Mouse (Mus musculus): Measurements from ENCODE around the gene Asnsd1. TPM values are rescaled to one million over a fixed set of nuclear protein-coding genes. Genes with fewer than 3 reads are reported as not detected.
"Not testable (repeated sequence)": the region's sequence is repeated elsewhere in the genome, so short reads cannot be mapped to it uniquely, and the experiment has no call there.

Asnsd1 gene
- 114 and 138 TPM in 2 replicates for polyA plus RNA-seq (2014; fragmentation: Nextera tagmentation; extraction: Ambion mirVana)

DNA sequence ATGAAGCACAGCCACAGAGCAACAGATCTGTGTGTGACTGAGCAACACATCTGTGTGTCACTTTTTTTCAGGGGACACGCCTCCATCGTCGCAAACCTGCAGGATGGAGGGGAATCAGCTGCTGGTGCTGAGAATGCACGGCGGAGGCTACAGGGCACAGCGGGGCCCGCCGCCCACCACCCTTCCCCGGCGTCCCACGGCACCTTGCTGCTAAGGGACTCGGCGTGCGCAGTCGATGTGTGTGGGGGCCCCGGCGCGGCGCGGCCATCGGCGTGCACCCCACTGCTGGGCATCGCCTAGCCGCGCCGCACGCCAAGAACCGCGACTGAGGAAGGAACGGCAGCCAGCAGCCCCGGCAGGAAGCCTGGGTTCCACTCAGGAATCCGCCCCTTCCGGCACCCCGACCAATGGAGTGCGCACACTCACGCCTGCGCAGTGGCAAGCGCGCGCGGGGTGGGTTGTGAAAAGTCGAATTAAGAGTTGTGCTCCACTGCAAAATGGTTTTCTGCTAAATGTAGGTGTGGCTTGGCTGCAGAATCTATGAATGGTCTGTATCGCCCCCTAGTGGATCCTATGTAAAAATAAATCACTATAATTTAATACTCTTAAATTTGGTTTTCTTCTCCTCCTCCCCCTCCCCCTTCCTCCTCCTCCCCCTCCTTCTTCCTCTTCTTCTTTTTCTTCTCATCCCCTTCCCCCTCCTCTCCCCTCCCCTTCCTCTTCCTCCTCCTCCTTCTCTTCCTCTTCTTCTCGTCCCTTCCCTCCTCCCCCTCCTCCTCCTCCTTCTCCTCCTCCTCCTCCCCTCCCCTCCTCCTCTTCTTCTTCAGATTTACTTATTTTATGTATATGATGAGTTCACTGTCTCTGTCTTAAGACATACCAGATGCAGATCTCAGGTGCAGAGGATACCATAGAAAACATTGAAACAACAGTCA, at the start of gene Asnsd1, which contains the start of the genes Asdurf and Gm28551:
Asnsd1 (minus strand) TSS at position 426 of the 935 bp plus-strand sequence.
Asdurf (minus strand) TSS at position 293 of the 935 bp plus-strand sequence.
Gm28551 (minus strand) TSS at position 341 of the 935 bp plus-strand sequence.
- Histone ChIP-seq H3K9ac (replicated peaks; ENCODE audit: low read length) (peak within 1 kb of the TSS; percentile 95), H3K4me3 (ENCODE audit: low read depth, low read length) (peak within 1 kb of the TSS; percentile 85), H3K27ac (replicated peaks; ENCODE audit: low read depth, low read length) (0 out of 2 replicates have a peak within 1 kb of the TSS, but pooled peaks have one; percentile 65), H3K27me3 (ENCODE audit: control insufficient read depth, insufficient read depth, low read length) (no peaks in the 10 kb centered on the region), H3K36me3 (replicated peaks; ENCODE audit: control insufficient read depth, insufficient read depth, low read depth, low read length) (no peaks in the 10 kb centered on the region; the same call in 1 of the 2 replicates), H3K4me2 (ENCODE audit: low read depth, low read length) (peak within 1 kb of the TSS; percentile 39), H3K4me1 (ENCODE audit: control insufficient read depth, insufficient read depth, low read length) (no peaks in the 10 kb centered on the region), H3K9me3 (replicated peaks; ENCODE audit: control insufficient read depth, low read length) (no peaks in the 10 kb centered on the region)
- peak; percentile 97 for DNase-seq (ENCODE audit: low spot score)
- under 1% methylated on average over 43 of the region's 44 CpGs for WGBS
- peak; percentile 99 for ATAC-seq (replicated peaks; ENCODE audit: insufficient number of reproducible peaks, low FRiP score, low TSS enrichment, low read depth)

DNA sequence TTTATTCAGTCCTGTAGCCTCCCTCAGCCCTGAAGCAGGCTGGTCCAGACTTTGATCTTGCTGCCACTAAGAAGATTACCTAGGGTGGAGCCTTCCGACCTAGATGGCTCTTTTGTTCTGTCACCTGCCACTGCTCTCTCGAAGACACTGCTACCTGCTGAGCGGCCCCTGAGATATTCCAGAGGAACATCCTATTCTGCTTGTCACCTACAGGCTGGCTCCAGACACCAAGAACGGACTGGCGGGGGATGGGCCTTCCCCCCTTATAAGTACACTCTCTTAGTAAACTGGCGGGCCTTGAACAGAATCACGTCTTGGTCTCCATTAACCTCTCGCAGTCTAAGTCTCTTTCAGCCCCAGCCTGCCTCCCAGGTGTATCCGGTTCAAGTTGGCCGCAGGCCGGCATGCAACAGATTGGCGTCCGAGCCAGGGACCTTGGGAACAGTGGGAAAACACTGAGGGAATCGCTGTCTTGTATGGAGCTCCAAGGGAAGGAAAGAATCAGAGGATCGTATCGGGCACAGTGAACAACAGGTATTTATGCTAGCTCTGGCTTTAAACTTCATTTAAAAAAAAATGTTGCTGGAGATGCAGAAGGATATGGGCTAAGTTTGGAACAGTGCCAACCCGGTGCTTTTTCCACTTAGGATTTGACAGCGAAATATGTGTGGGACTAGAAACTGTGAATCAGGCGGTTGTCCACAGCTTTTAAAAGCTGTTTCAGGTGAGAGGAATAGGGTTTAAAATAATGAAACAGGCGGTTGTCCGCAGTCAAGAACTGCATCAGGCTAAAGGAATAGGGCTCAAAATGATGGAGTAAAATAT, 41.6 kb upstream of the Asnsd1 start:
- DNase-seq (ENCODE audit: low spot score), result peak; percentile 30
- ATAC-seq (replicated peaks; ENCODE audit: insufficient number of reproducible peaks, low FRiP score, low TSS enrichment, low read depth); H3K4me2 ChIP-seq (ENCODE audit: low read depth, low read length); H3K4me1 ChIP-seq (ENCODE audit: control insufficient read depth, insufficient read depth, low read length); H3K9ac ChIP-seq (replicated peaks; ENCODE audit: low read length); H3K9me3 ChIP-seq (replicated peaks; ENCODE audit: control insufficient read depth, low read length); H3K27ac ChIP-seq (replicated peaks; ENCODE audit: low read depth, low read length); H3K4me3 ChIP-seq (ENCODE audit: low read depth, low read length); H3K36me3 ChIP-seq (replicated peaks; ENCODE audit: control insufficient read depth, insufficient read depth, low read depth, low read length); H3K27me3 ChIP-seq (ENCODE audit: control insufficient read depth, insufficient read depth, low read length): not testable (repeated sequence)
- WGBS, result 29% methylated on average over 21 of the region's 21 CpGs

DNA sequence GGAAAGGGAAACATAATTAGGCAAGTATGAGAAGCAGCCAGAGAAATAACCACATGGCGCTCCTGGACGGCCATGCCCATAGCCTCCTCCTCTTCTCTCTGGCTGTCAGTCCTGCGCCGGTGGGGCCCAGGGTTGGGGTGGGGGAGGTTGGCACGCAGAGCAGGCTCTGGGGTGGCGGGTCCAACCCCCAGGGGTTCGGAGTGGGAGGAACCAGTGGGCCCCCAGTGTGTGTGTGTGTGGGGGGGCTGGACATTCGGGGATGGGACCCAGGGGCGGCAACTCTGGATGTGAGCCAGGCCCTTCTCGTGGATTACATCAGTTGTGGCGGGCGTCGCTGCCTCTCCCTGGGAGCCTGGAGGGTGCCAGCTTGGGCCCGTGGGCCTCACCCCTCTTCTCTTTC, 36.2 kb upstream of the Asnsd1 start:
- H3K9me3 ChIP-seq (replicated peaks; ENCODE audit: control insufficient read depth, low read length), result no peaks in the 10 kb centered on the region
- DNase-seq (ENCODE audit: low spot score) (no peak), ATAC-seq (replicated peaks; ENCODE audit: insufficient number of reproducible peaks, low FRiP score, low TSS enrichment, low read depth) (peak; percentile 44; the same call in 1 of the 2 replicates)
- H3K27me3 ChIP-seq (ENCODE audit: control insufficient read depth, insufficient read depth, low read length), result no peaks in the 10 kb centered on the region
- H3K4me2 ChIP-seq (ENCODE audit: low read depth, low read length), result no peak overlapping the region
- H3K9ac ChIP-seq (replicated peaks; ENCODE audit: low read length), result no peak overlapping the region
- no peak overlapping the region for H3K4me3 ChIP-seq (ENCODE audit: low read depth, low read length)
- no peak overlapping the region for H3K27ac ChIP-seq (replicated peaks; ENCODE audit: low read depth, low read length)
- 90% methylated on average over 9 of the region's 14 CpGs for WGBS
- no peaks in the 10 kb centered on the region for H3K4me1 ChIP-seq (ENCODE audit: control insufficient read depth, insufficient read depth, low read length)
- no peaks in the 10 kb centered on the region for H3K36me3 ChIP-seq (replicated peaks; ENCODE audit: control insufficient read depth, insufficient read depth, low read depth, low read length)

DNA sequence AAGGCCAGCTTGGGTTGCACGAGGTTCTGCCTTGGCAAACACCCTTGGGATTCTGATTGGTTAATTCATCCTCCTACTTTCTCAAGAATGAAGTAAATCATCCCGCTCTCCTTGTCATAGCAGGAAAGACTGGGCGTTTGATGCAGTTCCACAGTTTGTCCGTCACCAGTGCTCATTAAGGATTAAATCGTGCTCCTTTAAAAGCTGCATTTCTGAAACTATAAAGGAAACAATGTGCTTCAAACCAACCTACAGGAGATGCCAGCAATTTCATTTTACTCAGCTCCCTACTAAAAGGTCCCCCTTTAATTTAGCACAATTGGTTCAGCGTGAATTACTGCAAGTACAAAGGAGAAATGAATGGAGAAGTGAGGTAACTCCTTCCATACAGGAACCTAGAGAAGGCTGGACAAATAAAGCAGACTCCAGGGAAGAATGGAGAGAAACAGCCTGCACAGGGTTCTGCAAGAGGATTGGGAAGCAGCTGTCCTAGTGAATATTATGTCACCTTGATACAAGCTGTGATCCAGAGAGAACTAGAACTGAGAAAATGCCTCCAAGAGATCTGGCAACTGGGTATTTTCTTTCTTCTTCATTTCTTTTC, 31.6 kb upstream of the Asnsd1 start:
- Histone ChIP-seq H3K9ac (replicated peaks; ENCODE audit: low read length) (no peak overlapping the region), H3K36me3 (replicated peaks; ENCODE audit: control insufficient read depth, insufficient read depth, low read depth, low read length) (no peaks in the 10 kb centered on the region), H3K9me3 (replicated peaks; ENCODE audit: control insufficient read depth, low read length) (no peaks in the 10 kb centered on the region), H3K4me1 (ENCODE audit: control insufficient read depth, insufficient read depth, low read length) (no peaks in the 10 kb centered on the region), H3K4me2 (ENCODE audit: low read depth, low read length) (no peak overlapping the region), H3K27me3 (ENCODE audit: control insufficient read depth, insufficient read depth, low read length) (no peaks in the 10 kb centered on the region), H3K27ac (replicated peaks; ENCODE audit: low read depth, low read length) (no peak overlapping the region), H3K4me3 (ENCODE audit: low read depth, low read length) (no peak overlapping the region)
- DNase-seq (ENCODE audit: low spot score) (no peak), ATAC-seq (replicated peaks; ENCODE audit: insufficient number of reproducible peaks, low FRiP score, low TSS enrichment, low read depth) (no peak)
- WGBS, result 77% methylated on average over 6 of the region's 6 CpGs

DNA sequence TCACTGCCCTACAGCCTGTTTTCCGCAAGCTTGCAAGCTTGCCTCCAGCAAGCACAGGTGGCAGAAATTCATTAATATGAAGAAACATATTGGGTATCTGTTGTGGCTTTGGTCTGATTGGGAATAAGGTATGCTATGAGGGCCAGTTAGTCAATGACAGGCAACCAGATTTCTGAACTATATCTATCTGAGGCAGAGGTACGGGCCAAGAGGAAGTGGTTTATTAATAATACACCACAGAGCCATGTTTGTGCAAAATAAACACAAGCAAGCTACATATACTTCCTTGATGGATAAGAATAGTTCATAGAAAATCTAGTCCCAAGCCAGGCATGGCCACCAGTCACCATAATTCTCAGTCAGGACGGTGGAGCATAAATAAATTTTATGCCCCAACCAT, 25.2 kb upstream of the Asnsd1 start:
- Histone ChIP-seq H3K9me3 (replicated peaks; ENCODE audit: control insufficient read depth, low read length) (no peaks in the 10 kb centered on the region), H3K36me3 (replicated peaks; ENCODE audit: control insufficient read depth, insufficient read depth, low read depth, low read length) (no peaks in the 10 kb centered on the region), H3K27me3 (ENCODE audit: control insufficient read depth, insufficient read depth, low read length) (no peaks in the 10 kb centered on the region), H3K4me3 (ENCODE audit: low read depth, low read length) (no peak overlapping the region), H3K9ac (replicated peaks; ENCODE audit: low read length) (no peak overlapping the region), H3K4me1 (ENCODE audit: control insufficient read depth, insufficient read depth, low read length) (no peaks in the 10 kb centered on the region), H3K4me2 (ENCODE audit: low read depth, low read length) (no peak overlapping the region), H3K27ac (replicated peaks; ENCODE audit: low read depth, low read length) (no peak overlapping the region)
- WGBS, result 80% methylated on average over 3 of the region's 3 CpGs
- ATAC-seq (replicated peaks; ENCODE audit: insufficient number of reproducible peaks, low FRiP score, low TSS enrichment, low read depth), result no peak
- no peak for DNase-seq (ENCODE audit: low spot score)

DNA sequence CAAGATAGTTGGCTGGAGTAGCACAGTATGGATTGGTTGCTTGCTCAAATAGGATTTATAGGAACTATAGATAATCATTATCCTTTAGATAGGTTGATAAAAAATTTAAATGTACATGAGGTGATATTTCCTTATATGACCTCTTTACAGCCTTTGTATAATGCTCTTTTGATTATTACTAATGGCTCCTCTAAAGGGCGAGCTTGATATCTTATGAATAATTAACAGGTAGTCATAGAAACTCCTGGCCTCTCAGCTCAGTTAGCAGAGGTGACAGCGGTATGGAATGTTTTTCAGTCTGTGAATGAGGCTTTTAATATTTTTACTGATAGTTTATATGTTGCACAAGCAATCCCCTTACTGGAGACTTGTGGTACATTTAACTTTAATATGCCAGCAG, 23.4 kb upstream of the Asnsd1 start:
- H3K4me2 ChIP-seq (ENCODE audit: low read depth, low read length); H3K27me3 ChIP-seq (ENCODE audit: control insufficient read depth, insufficient read depth, low read length): not testable (repeated sequence)

DNA sequence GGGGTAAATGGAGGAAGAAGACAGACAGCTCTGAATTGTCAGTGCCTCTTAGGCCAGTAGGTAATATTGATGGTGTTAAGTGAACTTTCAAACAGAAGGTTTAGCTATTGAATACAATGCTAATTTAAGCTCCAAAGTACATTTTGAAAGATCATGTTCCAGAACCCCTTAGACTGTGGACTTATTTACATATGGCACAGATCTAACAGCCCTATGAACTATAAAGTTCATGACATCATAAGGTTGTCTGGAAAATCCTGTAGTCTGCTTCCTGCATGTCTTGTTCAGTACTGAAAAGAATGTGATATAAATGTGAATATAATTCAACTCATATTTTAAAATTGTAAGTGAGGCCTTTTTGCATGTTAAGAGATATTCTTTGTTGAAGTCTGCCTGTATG, 6.4 kb upstream of the Asnsd1 start:
- Histone ChIP-seq H3K27ac (replicated peaks; ENCODE audit: low read depth, low read length) (no peak overlapping the region), H3K4me1 (ENCODE audit: control insufficient read depth, insufficient read depth, low read length) (no peaks in the 10 kb centered on the region), H3K9me3 (replicated peaks; ENCODE audit: control insufficient read depth, low read length) (no peaks in the 10 kb centered on the region), H3K27me3 (ENCODE audit: control insufficient read depth, insufficient read depth, low read length) (no peaks in the 10 kb centered on the region), H3K4me2 (ENCODE audit: low read depth, low read length) (no peak overlapping the region), H3K36me3 (replicated peaks; ENCODE audit: control insufficient read depth, insufficient read depth, low read depth, low read length) (no peaks in the 10 kb centered on the region), H3K9ac (replicated peaks; ENCODE audit: low read length) (no peak overlapping the region), H3K4me3 (ENCODE audit: low read depth, low read length) (no peak overlapping the region)
- DNase-seq (ENCODE audit: low spot score) (no peak), ATAC-seq (replicated peaks; ENCODE audit: insufficient number of reproducible peaks, low FRiP score, low TSS enrichment, low read depth) (no peak)

More for the DNA sequence above, 23.4 kb upstream of the Asnsd1 start:
- H3K27ac ChIP-seq (replicated peaks; ENCODE audit: low read depth, low read length); H3K4me3 ChIP-seq (ENCODE audit: low read depth, low read length); H3K9ac ChIP-seq (replicated peaks; ENCODE audit: low read length); H3K36me3 ChIP-seq (replicated peaks; ENCODE audit: control insufficient read depth, insufficient read depth, low read depth, low read length); H3K4me1 ChIP-seq (ENCODE audit: control insufficient read depth, insufficient read depth, low read length); ATAC-seq (replicated peaks; ENCODE audit: insufficient number of reproducible peaks, low FRiP score, low TSS enrichment, low read depth); H3K9me3 ChIP-seq (replicated peaks; ENCODE audit: control insufficient read depth, low read length); DNase-seq (ENCODE audit: low spot score): not testable (repeated sequence)
- 84% methylated on average over 2 of the region's 2 CpGs for WGBS
